8 mouse cellular contexts compared by ENCODE assay signal in the genomic region with DNA sequence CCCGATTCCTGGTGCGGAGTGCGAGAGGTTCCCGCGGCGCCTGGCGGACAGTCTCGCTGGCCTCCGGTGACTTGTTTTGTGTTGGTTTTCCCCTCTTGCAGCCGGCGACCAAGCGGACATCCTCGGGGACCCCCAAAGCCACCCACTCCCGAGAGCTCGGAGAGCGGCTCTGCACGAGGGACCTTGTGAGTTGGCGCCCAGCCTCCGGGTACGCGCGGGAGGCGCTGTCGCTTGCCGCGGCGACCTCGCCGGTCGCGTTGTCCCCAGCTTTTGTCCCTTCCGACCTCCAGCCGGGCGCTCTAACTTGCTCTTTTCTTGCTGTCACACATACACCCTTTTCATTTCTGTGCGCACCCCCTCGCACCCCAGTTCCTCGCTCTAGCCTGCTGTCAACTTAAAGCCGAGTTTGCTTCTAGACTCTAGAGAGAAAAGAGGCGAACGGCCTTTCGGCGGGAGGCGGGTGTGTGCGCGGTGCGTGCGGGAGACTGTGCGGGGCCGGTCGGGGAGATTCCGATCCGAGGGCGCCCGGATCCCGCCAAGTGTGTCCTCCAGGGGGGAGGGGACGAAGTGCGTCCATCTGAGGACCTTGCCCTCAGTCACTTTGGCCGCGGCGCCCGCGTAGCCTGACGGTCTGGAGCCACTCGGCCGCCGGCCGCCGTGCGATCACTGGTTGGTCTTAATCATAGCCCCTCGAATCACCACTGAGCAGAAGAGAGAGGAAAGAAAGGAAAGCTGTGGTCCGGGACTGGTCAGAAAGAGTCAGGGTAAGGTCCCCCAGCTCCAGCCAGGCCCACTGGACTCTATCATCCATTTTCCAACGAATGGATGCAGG. TPM values are rescaled to one million over a fixed set of nuclear protein-coding genes. Genes with fewer than 3 reads are reported as not detected.
DNase-seq lines count a peak whose midpoint lies in the region; ATAC-seq and TF ChIP-seq lines count a peak whose summit lies in the region.

No protein-coding gene starts in this region.

- no peak for TF ChIP-seq EP300 in heart, postnatal 0 days (IDR thresholded peaks at IDR 0.05; ENCODE audit: low read depth)

- ATAC-seq in lung, embryonic 15.5 days (ENCODE audit: borderline replicate concordance, extremely low read depth, low FRiP score, low TSS enrichment), result peak; percentile 28; the same call in 1 of the 2 replicates
- no peak for ATAC-seq in embryonic facial prominence, embryonic 11.5 days (replicated peaks; ENCODE audit: insufficient number of reproducible peaks, low FRiP score, low TSS enrichment, low read depth)
- peak; percentile 65 for ATAC-seq in heart, postnatal 0 days (ENCODE audit: insufficient read depth, low read depth)
- ATAC-seq in midbrain, embryonic 14.5 days (ENCODE audit: low FRiP score, low TSS enrichment), result no peak
- no peak for ATAC-seq in megakaryocyte-erythroid progenitor cell, adult 5-6 weeks (replicated peaks; ENCODE audit: low FRiP score, low TSS enrichment, poor library complexity, severe bottlenecking)
- ATAC-seq in erythroblast, adult 5-6 weeks (replicated peaks; ENCODE audit: low FRiP score, poor library complexity, severe bottlenecking), result no peak

- H3K9me3 ChIP-seq in lung, embryonic 15.5 days, result no peaks in the 10 kb centered on the region
- no peaks in the 10 kb centered on the region for H3K9me3 ChIP-seq in embryonic facial prominence, embryonic 11.5 days (replicated peaks; ENCODE audit: control insufficient read depth, low read length)
- H3K9me3 ChIP-seq in heart, postnatal 0 days (replicated peaks; ENCODE audit: control insufficient read depth, low read length), result no peaks in the 10 kb centered on the region
- H3K9me3 ChIP-seq in midbrain, embryonic 14.5 days (ENCODE audit: control insufficient read depth, low read length), result no peaks in the 10 kb centered on the region

- TF ChIP-seq CTCF in heart, postnatal 0 days (IDR thresholded peaks at IDR 0.05; ENCODE audit: low read depth), result peak; percentile 18; the same call in 1 of the 2 replicates

- no peak for DNase-seq in lung, postnatal 25 days (ENCODE audit: low spot score)
- DNase-seq in embryonic facial prominence, embryonic 11.5 days (ENCODE audit: low spot score), result peak; percentile 47
- DNase-seq in heart, postnatal 0 days (ENCODE audit: low spot score), result peak; percentile 57
- peak; percentile 81 to 88 for DNase-seq in kidney, postnatal 25 days
- DNase-seq in midbrain, embryonic 14.5 days, result peak; percentile 69

- H3K4me1 ChIP-seq in lung, embryonic 15.5 days, result peaks cover 43% of the 10 kb centered on the region
- peaks cover 2% of the 10 kb centered on the region for H3K4me1 ChIP-seq in embryonic facial prominence, embryonic 11.5 days (ENCODE audit: control insufficient read depth, insufficient read depth, low read length)
- H3K4me1 ChIP-seq in heart, postnatal 0 days (ENCODE audit: control insufficient read depth, insufficient read depth), result peaks cover 23% of the 10 kb centered on the region; the same call in 1 of the 2 replicates
- peaks cover 34% of the 10 kb centered on the region for H3K4me1 ChIP-seq in midbrain, embryonic 14.5 days (ENCODE audit: control insufficient read depth, insufficient read depth, low read length)

- H3K36me3 ChIP-seq in lung, embryonic 15.5 days, result no peaks in the 10 kb centered on the region
- no peaks in the 10 kb centered on the region for H3K36me3 ChIP-seq in embryonic facial prominence, embryonic 11.5 days (replicated peaks; ENCODE audit: control insufficient read depth, insufficient read depth, low read depth, low read length)
- no peaks in the 10 kb centered on the region for H3K36me3 ChIP-seq in heart, postnatal 0 days (replicated peaks; ENCODE audit: control insufficient read depth, insufficient read depth, low read length)
- no peaks in the 10 kb centered on the region for H3K36me3 ChIP-seq in midbrain, embryonic 14.5 days (ENCODE audit: control insufficient read depth, insufficient read depth, low read length)

- H3K27me3 ChIP-seq in lung, embryonic 15.5 days, result peaks cover 73% of the 10 kb centered on the region
- H3K27me3 ChIP-seq in embryonic facial prominence, embryonic 11.5 days (ENCODE audit: control insufficient read depth, insufficient read depth, low read length), result peaks cover 50% of the 10 kb centered on the region
- peaks cover 58% of the 10 kb centered on the region for H3K27me3 ChIP-seq in heart, postnatal 0 days (ENCODE audit: control insufficient read depth, insufficient read depth, low read length)
- H3K27me3 ChIP-seq in midbrain, embryonic 14.5 days (ENCODE audit: control insufficient read depth, insufficient read depth, low read length), result peaks cover 64% of the 10 kb centered on the region

- H3K27ac ChIP-seq in lung, embryonic 15.5 days, result no peak overlapping the region
- no peak overlapping the region for H3K27ac ChIP-seq in embryonic facial prominence, embryonic 11.5 days (replicated peaks; ENCODE audit: low read depth, low read length)
- peak overlapping the region; percentile 72 for H3K27ac ChIP-seq in heart, postnatal 0 days (ENCODE audit: low read depth)
- no peak overlapping the region for H3K27ac ChIP-seq in midbrain, embryonic 14.5 days (replicated peaks; ENCODE audit: low read depth, low read length)

- under 1% methylated on average over 72 of the region's 72 CpGs for WGBS in lung, embryonic 15.5 days
- under 1% methylated on average over 72 of the region's 72 CpGs for WGBS in embryonic facial prominence, embryonic 11.5 days
- WGBS in heart, postnatal 0 days, result under 1% methylated on average over 72 of the region's 72 CpGs
- 0% methylated on average over 72 of the region's 72 CpGs for WGBS in midbrain, embryonic 14.5 days

- peak overlapping the region; percentile 44 for H3K4me3 ChIP-seq in lung, embryonic 15.5 days
- H3K4me3 ChIP-seq in embryonic facial prominence, embryonic 11.5 days (ENCODE audit: low read depth, low read length), result peak overlapping the region; percentile 40
- peak overlapping the region; percentile 61 for H3K4me3 ChIP-seq in heart, postnatal 0 days (ENCODE audit: low read depth, low read length)
- H3K4me3 ChIP-seq in midbrain, embryonic 14.5 days (replicated peaks; ENCODE audit: low read depth, low read length), result peak overlapping the region; percentile 40

- H3K9ac ChIP-seq in lung, embryonic 15.5 days, result peak overlapping the region; percentile 27
- peak overlapping the region; percentile 43 for H3K9ac ChIP-seq in embryonic facial prominence, embryonic 11.5 days (replicated peaks; ENCODE audit: low read length)
- peak overlapping the region; percentile 66 for H3K9ac ChIP-seq in heart, postnatal 0 days (replicated peaks; ENCODE audit: low read depth, low read length)
- peak overlapping the region; percentile 47; the same call in 1 of the 2 replicates for H3K9ac ChIP-seq in midbrain, embryonic 14.5 days (replicated peaks; ENCODE audit: low read length)

- peak overlapping the region; percentile 93 for H3K4me2 ChIP-seq in lung, embryonic 15.5 days
- peak overlapping the region; percentile 89 for H3K4me2 ChIP-seq in embryonic facial prominence, embryonic 11.5 days (ENCODE audit: low read depth, low read length)
- peak overlapping the region; percentile 75 for H3K4me2 ChIP-seq in heart, postnatal 0 days (ENCODE audit: low read depth, low read length)
- peak overlapping the region; percentile 72 for H3K4me2 ChIP-seq in midbrain, embryonic 14.5 days (ENCODE audit: low read length)

RNA-seq across cellular contexts. Expression of gene Esrrg, which starts 0.6 kb away (rescaled TPM):
- polyA plus RNA-seq in lung, embryonic 15.5 days (2015; fragmentation: Nextera tagmentation; extraction: Ambion mirVana), result 0.98 and 2.1 TPM in 2 replicates
- polyA plus RNA-seq in embryonic facial prominence, embryonic 11.5 days (2014; fragmentation: Nextera tagmentation; extraction: Ambion mirVana), result 1.5 and 2.2 TPM in 2 replicates
- total RNA-seq in heart, postnatal 0 days (2014; rRNA removed; ENCODE audit: low replicate concordance), result 16.8 and 23.1 TPM in 2 replicates
- polyA plus RNA-seq in heart, postnatal 0 days (2015; fragmentation: Nextera tagmentation; extraction: Ambion mirVana), result 11.5 and 11.9 TPM in 2 replicates
- 32.8 and 34.5 TPM in 2 replicates for polyA plus RNA-seq in midbrain, embryonic 14.5 days (2014; fragmentation: Nextera tagmentation; extraction: Ambion mirVana)
- not detected in 2 replicates for total RNA-seq in megakaryocyte-erythroid progenitor cell, adult 5-6 weeks (2014; fragmentation: Nextera tagmentation)
- total RNA-seq in megakaryocyte-erythroid progenitor cell, adult 5-6 weeks (2017), result not detected in 2 replicates
- total RNA-seq in erythroblast, adult 5-6 weeks (2015; ENCODE audit: low replicate concordance), result not detected in 2 replicates
- total RNA-seq in erythroblast, adult 5-6 weeks (2017; ENCODE audit: low replicate concordance), result not detected in 2 replicates

Comparison
In these comparisons a context has a peak if more than half of its experiments do, and no peak if none do; other contexts are left out.
1. ATAC-seq: peak in lung, embryonic 15.5 days (single experiment) and heart, postnatal 0 days (single experiment); none in embryonic facial prominence, embryonic 11.5 days (single experiment), midbrain, embryonic 14.5 days (single experiment), megakaryocyte-erythroid progenitor cell, adult 5-6 weeks (single experiment) and erythroblast, adult 5-6 weeks (single experiment).
2. Peak in every context shown above with its lines, with median percentiles within 50 percentile points of each other: H3K4me2 ChIP-seq, H3K4me3 ChIP-seq and H3K9ac ChIP-seq.